Mouse (Mus musculus) lung, postnatal 0 days (tissue): ENCODE measurements around the gene Kit.

Source experiments
- CTCF ChIP-seq: IDR thresholded peaks from 2 replicates; pipeline ENCODE4 v1.5.1; 2016; ENCODE audit warnings: antibody characterized with exemption, mild to moderate bottlenecking
- EP300 ChIP-seq: IDR thresholded peaks from 2 replicates; pipeline ENCODE4 v1.6.1; 2016; ENCODE audit warnings: antibody characterized with exemption, mild to moderate bottlenecking, control low read depth

DNA sequence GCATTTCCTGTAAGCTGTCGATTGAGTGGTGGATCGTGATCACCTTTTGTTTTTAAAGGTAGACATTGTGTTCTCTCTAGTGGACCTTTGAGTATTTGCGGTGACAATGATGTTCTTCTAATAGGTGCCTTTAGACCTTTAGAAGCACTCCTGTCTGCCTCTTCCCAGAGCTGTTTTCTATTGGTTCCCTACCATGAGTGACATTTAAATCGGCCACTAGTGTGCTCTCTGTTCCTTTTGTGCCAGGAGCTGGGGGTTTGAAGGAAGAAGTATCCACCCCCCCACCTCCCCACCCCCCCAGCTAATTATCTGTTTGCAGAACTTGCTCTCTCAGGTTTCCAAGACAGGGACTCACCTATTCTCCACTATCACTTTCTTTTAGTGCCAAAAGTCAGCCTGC lies 13.1 kb downstream of the Kit start:
- TF ChIP-seq CTCF (no peak), EP300 (no peak)
